Mouse (Mus musculus): ENCODE measurements at regions not wholly inside any gene's neighbourhood (a gene's known extent, or its start where the extent isn't known, plus 50 kb on each side); places are given as distances from the start of the nearest gene placed in this dataset.

DNA sequence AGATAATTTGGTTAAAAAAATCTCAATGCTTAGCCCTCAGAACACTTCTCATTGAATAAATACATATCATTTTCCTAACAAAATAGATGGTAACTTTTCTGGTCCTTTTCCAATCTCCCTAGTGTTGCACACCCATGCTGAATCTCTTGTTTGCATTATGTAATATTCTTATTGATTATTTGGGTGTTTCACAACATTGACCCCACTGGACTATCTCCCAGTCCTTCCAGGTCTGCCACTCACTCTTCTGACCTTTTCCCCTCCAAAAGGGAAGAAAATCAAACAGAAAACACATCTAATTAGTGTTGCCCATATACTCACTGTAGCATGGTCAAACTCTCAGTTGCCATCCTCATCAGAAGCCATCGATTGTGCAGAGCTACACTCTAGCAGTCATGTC, 305.7 kb downstream of the 9330182O14Rik start:
- TF ChIP-seq CTCF (IDR thresholded peaks at IDR 0.05): no peak
- DNase-seq (ENCODE audit: extremely low spot score in 1 of 2, low spot score in 2 of 2): no peak
- intact Hi-C loops (cut with DNase I): no loop called here
- no peak overlapping the region for H3K4me3 ChIP-seq
- H3K27ac ChIP-seq: no peak overlapping the region

DNA sequence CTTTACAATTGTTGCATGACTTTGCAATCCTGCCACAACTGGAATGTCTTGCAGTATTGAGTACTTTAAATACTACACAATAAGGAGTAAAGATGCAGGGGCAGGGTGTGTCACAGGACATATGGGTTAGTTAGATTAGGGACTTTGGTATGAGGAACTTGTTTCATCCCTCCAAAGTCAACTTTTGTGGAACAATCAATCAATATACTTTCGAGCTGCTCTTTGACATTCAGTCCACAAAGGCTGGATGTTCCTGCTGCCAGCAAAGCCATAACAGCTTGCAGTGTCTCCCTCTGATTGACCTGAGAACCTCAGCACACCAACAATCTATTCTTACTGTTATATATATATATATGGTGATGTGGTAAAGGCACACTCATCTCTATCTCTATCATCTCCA, 314.5 kb downstream of the 9330182O14Rik start:
- intact Hi-C loops (cut with DNase I): no loop called here
- no peak for TF ChIP-seq CTCF (IDR thresholded peaks at IDR 0.05)
- Histone ChIP-seq H3K4me3 (no peak overlapping the region), H3K27ac (no peak overlapping the region)
- no peak for DNase-seq (ENCODE audit: extremely low spot score in 1 of 2, low spot score in 2 of 2)

DNA sequence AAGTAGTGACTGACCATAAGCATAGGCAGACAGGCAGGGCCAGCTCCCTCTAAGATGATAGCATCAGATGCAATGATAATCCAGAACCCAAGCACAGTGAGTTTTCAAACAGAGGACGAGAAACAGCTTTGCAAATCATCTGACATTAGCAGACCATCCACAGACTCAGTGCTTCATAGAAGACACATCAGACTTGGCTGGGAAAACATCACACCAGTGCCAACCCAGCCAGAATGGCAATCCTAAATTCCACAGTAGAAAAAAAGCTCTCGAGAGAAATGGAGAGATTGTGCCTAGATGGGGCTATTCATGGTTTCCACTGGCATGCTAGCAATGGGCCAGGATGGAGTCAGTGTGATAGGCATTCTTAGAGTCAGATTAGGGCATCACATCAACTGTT, 319.1 kb downstream of the 9330182O14Rik start:
- Histone ChIP-seq H3K4me3 (no peak overlapping the region), H3K27ac (no peak overlapping the region)
- no peak for DNase-seq (ENCODE audit: extremely low spot score in 1 of 2, low spot score in 2 of 2)
- intact Hi-C loops (cut with DNase I): no loop called here
- TF ChIP-seq CTCF (IDR thresholded peaks at IDR 0.05): no peak

DNA sequence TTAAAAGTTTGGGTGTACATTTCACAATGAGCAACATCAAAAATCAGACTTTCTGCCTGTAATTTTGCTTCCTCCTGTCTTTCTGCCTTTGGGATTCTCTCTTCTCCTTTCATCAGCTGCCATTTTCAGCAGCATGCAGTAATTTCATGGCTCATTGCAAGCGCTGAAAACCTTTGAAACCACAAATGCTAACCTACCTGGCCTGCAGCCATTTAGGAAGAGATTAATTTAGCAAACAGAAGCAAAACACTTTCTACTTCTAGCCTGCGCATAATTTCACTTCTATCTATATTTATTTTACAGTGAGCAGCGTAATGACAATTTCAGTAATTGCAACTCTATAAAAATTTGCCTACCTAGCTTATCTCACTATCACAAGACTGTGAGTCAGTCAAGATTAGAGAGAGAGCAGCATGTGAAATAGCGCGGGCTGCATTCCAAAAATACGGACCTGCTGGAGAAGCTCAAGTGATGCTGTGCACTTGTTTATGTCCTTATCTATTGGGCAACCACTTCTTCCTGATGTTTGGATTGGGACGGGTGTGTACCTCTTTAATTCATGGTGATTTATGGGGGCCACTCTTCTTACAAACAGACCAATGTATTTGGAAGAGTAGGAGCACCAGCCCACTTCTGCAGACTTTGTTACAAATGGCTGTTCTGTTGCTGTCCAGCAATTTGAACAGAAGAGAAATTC, 341.6 kb downstream of the 9330182O14Rik start:
- no peak for TF ChIP-seq CTCF (IDR thresholded peaks at IDR 0.05)
- H3K4me3 ChIP-seq: no peak overlapping the region
- intact Hi-C loops (cut with DNase I): no loop called here
- no peak for DNase-seq (ENCODE audit: extremely low spot score in 1 of 2, low spot score in 2 of 2)
- H3K27ac ChIP-seq: no peak overlapping the region

DNA sequence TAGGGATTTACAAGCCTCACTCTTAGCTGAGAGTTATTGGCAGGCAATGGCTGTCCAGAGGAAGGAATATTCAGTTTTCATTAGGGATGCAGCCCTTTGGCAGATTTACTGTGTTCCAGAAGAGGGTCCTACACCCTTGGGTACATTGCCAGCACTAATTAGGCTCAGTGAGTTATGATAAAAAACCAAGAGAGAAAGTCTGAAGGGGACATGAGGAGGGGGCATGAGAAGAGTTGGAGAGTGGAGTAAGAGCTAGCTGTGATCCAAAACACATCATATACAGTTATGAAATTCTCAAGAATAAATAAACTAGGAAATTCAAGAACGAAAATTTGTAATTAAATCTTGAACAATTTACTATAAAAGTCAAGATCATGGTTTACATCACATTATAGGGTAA, 346.2 kb downstream of the 9330182O14Rik start:
- no peak overlapping the region for H3K27ac ChIP-seq
- intact Hi-C loops (cut with DNase I): no loop called here
- H3K4me3 ChIP-seq: no peak overlapping the region
- no peak for TF ChIP-seq CTCF (IDR thresholded peaks at IDR 0.05)
- DNase-seq (ENCODE audit: extremely low spot score in 1 of 2, low spot score in 2 of 2): no peak

DNA sequence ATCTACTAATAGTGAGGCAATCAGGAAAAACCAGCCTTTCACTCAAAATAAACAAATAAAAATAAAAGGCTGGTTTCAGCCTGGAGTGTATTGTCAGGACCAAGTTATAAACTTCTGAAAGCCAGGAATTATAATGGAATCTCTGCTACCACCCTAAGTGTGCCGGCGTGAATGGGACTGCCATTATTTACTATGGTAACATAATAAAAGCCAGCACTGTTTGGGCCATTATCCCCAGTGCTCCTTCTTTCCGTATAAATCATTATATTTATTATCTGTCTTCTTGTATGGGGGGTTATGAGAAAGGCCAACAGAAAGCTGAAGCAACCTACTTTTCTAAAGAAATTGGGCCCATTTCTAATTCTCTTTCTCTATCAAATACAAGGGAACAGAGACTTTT, 347.1 kb downstream of the 9330182O14Rik start:
- DNase-seq (ENCODE audit: extremely low spot score in 1 of 2, low spot score in 2 of 2): no peak
- TF ChIP-seq CTCF (IDR thresholded peaks at IDR 0.05): no peak
- intact Hi-C loops (cut with DNase I): no loop called here
- H3K4me3 ChIP-seq: no peak overlapping the region
- H3K27ac ChIP-seq: no peak overlapping the region

DNA sequence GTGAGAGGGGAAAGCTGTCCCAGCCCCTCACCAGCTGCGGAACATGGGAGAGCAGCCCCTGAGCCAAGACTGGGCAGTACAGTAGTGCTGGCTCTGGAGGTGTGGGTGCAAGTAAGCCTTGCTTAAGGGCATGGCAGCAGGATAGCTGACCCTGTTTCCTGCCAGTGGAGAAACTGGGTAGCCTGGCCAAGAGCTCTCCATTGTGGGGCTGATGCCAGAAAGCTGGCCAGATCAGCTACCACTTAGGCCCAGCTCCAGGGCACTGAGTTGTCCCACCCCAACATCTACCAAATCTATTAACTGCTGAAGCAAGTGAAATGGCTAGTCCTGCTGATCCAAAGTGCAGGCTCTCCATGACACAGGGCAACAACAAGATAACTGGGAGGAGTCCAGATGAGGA, 351.8 kb downstream of the 9330182O14Rik start:
- H3K4me3 ChIP-seq: no peak overlapping the region
- intact Hi-C loops (cut with DNase I): no loop called here
- no peak overlapping the region for H3K27ac ChIP-seq
- no peak for DNase-seq (ENCODE audit: extremely low spot score in 1 of 2, low spot score in 2 of 2)
- TF ChIP-seq CTCF (IDR thresholded peaks at IDR 0.05): no peak

DNA sequence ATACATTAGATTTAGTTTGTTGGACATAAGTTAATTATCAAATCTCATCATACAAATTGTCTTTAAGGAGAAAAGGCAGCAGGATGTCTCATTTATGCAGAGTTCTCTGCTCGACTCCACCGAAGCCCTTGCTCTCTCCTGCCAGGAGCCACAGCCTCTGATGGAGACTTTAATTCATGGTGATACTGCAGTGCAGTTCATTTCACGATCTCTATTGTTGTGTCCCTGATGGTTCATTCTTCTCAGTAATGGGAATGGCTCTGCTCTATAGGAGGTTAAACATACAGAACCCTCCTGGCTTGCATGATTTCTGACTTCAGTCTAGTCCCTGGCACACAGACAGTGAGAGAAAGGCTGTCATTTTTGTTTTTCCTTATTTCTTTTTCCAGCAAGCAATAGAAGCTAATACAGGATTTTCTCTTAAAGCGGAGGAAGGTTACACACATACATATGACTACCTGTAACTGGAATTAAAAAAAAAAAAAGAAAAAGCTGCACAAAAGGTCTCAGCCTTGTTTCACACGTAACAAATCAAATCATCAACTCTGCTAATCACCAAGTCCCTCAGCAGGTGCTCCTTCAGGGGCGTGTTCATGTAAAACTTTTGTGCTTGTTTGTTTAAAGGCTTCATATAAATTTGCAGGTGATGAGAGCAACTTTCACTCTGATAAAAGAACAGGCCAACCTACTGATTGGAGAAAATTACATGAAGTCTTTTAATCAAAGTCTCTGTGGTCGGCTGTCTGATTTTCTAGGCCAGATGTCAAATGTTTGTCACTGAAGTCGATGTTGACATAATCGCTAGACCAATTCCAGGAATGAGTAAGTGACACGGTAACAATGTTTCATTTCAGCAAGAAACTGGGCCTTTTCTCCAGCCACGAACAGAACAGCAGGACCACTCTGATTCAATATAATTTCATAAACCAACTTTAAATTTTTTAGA, 367.3 kb downstream of the 9330182O14Rik start:
- Histone ChIP-seq H3K4me3 (no peak overlapping the region), H3K27ac (no peak overlapping the region)
- intact Hi-C loops (cut with DNase I): no loop called here
- DNase-seq (ENCODE audit: extremely low spot score in 1 of 2, low spot score in 2 of 2): no peak
- no peak for TF ChIP-seq CTCF (IDR thresholded peaks at IDR 0.05)

DNA sequence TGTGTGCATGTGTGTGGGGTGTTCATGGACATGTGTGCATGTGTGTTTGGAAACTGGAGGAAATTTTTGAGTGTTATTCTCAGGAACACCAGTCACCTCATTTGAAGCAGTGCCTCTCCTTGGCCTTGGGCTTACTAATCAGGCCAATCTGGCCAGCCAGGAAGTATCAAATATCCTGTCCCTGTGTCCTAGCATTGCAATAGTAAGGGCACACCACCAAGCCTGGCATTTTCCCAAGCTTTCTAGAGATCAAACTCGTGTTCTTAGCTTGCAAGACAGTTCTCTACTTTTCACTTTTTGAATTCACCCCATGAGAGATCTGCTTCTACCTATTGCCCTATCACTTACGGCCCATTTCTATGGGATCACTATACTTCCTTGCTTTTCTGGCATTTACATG, 376.7 kb downstream of the 9330182O14Rik start:
- intact Hi-C loops (cut with DNase I): no loop called here
- no peak overlapping the region for H3K4me3 ChIP-seq
- DNase-seq (ENCODE audit: extremely low spot score in 1 of 2, low spot score in 2 of 2): no peak
- H3K27ac ChIP-seq: no peak overlapping the region
- TF ChIP-seq CTCF (IDR thresholded peaks at IDR 0.05): no peak

DNA sequence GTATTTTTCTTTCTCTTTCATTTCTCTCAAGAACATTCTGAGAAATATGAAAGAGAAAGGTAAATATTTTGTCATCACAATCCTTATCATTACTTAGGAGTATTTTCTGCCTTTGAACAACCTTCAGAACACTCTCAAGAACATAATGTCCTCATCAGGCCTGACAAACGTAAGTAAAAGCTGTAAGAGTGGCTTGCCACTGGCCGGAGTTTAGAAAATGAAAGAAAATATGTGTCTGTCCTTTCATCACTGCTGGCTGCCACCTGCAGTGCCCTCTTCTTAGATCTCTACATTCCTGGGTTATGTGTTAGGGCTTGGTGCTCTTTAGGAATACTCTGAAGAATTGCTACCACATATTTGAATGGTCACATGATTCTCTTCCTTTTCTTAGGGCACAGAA, 390.2 kb downstream of the 9330182O14Rik start:
- Histone ChIP-seq H3K27ac (no peak overlapping the region), H3K4me3 (no peak overlapping the region)
- intact Hi-C loops (cut with DNase I): no loop called here
- no peak for TF ChIP-seq CTCF (IDR thresholded peaks at IDR 0.05)
- no peak for DNase-seq (ENCODE audit: extremely low spot score in 1 of 2, low spot score in 2 of 2)

DNA sequence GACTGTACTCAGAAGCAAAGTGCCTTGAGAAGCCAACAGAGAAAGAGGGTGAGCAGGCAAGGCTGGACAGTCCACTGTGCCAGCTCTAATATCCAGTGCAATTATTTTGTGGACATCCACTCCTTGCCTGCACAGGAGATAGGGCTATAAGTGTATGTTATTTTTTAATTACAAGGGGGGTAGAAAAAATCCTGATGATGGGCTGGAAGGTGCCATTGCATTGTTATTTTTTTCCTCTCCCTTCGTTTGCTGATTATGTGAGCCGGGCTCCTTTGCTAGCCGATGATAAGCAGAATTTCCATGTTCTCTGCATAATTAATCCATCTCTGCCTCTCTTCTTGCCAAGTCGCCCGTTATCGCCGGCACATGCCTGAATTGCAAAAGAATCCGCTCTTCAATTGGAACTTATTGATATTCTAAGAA, 399.3 kb downstream of the 9330182O14Rik start:
- no peak for TF ChIP-seq CTCF (IDR thresholded peaks at IDR 0.05)
- Histone ChIP-seq H3K4me3 (peak overlapping the region; percentile 41), H3K27ac (no peak overlapping the region)
- intact Hi-C loops (cut with DNase I): no loop called here
- no peak for DNase-seq (ENCODE audit: extremely low spot score in 1 of 2, low spot score in 2 of 2)

DNA sequence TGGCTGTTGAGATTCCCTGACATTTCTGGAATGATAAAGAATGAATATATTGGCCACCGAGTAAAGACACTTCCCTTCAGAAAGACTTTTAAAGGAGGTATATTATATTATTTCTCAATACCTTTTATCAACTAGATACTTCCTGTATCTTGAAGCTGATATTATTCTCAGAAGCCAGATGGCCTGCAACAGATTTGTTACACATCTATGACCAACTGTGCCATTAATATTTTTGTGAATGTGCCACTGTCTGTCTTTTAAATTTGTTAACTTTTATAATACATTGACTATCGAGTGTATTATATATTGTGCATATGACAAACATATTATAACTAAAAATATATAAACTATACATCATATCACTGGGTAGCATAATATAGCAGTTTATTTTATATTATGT, 427.5 kb downstream of the 9330182O14Rik start:
- DNase-seq (ENCODE audit: extremely low spot score in 1 of 2, low spot score in 2 of 2): no peak
- intact Hi-C loops (cut with DNase I): no loop called here
- no peak overlapping the region for H3K27ac ChIP-seq

More for the DNA sequence above, 427.5 kb downstream of the 9330182O14Rik start:
- TF ChIP-seq CTCF (IDR thresholded peaks at IDR 0.05): no peak
- H3K4me3 ChIP-seq: no peak overlapping the region

Measured in left cerebral cortex, adult 2 months (tissue).